ENCODE assay signal across 13 mouse cellular contexts in the genomic region with DNA sequence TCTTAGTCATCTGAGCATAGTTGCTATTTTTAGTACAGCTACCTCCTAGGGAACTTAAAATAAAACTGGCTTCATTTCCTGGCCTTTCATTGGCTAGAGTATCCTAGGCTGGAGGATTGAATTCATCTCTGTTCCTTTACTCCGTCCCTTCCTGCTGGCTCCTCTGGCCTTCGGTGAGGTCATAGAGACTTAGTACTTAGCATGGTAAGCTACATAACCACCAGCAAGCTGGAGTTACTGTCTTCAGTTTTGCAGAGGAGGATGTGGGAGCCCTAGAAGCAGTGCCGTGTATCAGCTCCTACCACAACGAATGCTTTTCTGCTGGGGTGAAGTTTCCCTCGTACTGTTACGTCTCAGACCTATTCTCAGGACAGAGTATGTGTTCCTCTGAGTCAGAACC. TPM values are rescaled to one million over a fixed set of nuclear protein-coding genes. Genes with fewer than 3 reads are reported as not detected.
DNase-seq lines count a peak whose midpoint lies in the region; ATAC-seq and TF ChIP-seq lines count a peak whose summit lies in the region.
"Had no signal": no experiment of that assay in that cellular context is flagged by ENCODE, and none has a peak within 500 bp of the region (broad histone marks: within the 10 kb centered on the region; RNA-seq: fewer than 3 reads in every experiment).

No protein-coding gene starts in this region.

- no peak overlapping the region for H3K9ac ChIP-seq in lung, embryonic 16.5 days (ENCODE audit: low read length)
- peak overlapping the region; percentile 11; the same call in 1 of the 2 replicates for H3K9ac ChIP-seq in heart, adult 2 months (ENCODE audit: low read depth, low read length)
- H3K9ac ChIP-seq: embryonic facial prominence, embryonic 13.5 days; kidney, embryonic 15.5 days; liver, embryonic 15.5 days had no signal

- peaks cover 26% of the 10 kb centered on the region for H3K4me1 ChIP-seq in cerebellum, adult 2 months (ENCODE audit: control insufficient read depth, insufficient read depth, low read length)
- H3K4me1 ChIP-seq in lung, embryonic 16.5 days (replicated peaks; ENCODE audit: control insufficient read depth, insufficient read depth, low read length), result no peaks in the 10 kb centered on the region
- H3K4me1 ChIP-seq in heart, adult 2 months (ENCODE audit: control insufficient read depth, insufficient read depth, low read length), result peaks cover 16% of the 10 kb centered on the region
- 0 out of 2 replicates have a peak, but pooled peaks cover 4% of the 10 kb centered on the region for H3K4me1 ChIP-seq in olfactory bulb, adult 2 months (ENCODE audit: control insufficient read depth, insufficient read depth, low read length)
- H3K4me1 ChIP-seq: embryonic facial prominence, embryonic 13.5 days; kidney, embryonic 15.5 days; midbrain, embryonic 10.5 days had no signal

- peak; percentile 68 to 86 for DNase-seq in cerebellum, adult 2 months
- DNase-seq in cerebellum, postnatal 4 days (ENCODE audit: low spot score in 2 of 2), result no peak
- DNase-seq in lung, adult 18-20 months, result no peak
- DNase-seq in heart, adult 2 months, result peak in 1 of 2 experiments; percentile 52
- no peak for DNase-seq in neural tube, embryonic 10.5 days (ENCODE audit: extremely low spot score, low spot score)
- no peak for DNase-seq in layer of hippocampus, adult 8-10 months (ENCODE audit: low spot score in 2 of 2)
- DNase-seq: B cell, adult 2 months had no signal

- 6% methylated on average over 6 of the region's 6 CpGs for WGBS in cerebellum, adult 2 months
- 83% methylated on average over 6 of the region's 6 CpGs for WGBS in lung, embryonic 16.5 days
- WGBS in heart, adult 2 months, result 11% methylated on average over 6 of the region's 6 CpGs
- WGBS in olfactory bulb, adult 2 months, result 44% methylated on average over 6 of the region's 6 CpGs

- peak overlapping the region; percentile 28 for H3K4me3 ChIP-seq in cerebellum, adult 2 months (replicated peaks; ENCODE audit: insufficient read depth, low read depth, low read length)
- H3K4me3 ChIP-seq in lung, embryonic 16.5 days (ENCODE audit: low read length), result no peak overlapping the region
- peak overlapping the region; percentile 4; the same call in 1 of the 2 replicates for H3K4me3 ChIP-seq in heart, adult 2 months
- H3K4me3 ChIP-seq in olfactory bulb, adult 2 months (ENCODE audit: insufficient read depth, low read depth, low read length), result no peak overlapping the region
- H3K4me3 ChIP-seq: embryonic facial prominence, embryonic 13.5 days; kidney, embryonic 15.5 days; liver, embryonic 15.5 days; midbrain, embryonic 10.5 days had no signal

- H3K4me2 ChIP-seq in lung, embryonic 16.5 days (ENCODE audit: low read depth, low read length), result no peak overlapping the region
- H3K4me2 ChIP-seq: embryonic facial prominence, embryonic 13.5 days; kidney, embryonic 15.5 days; liver, embryonic 15.5 days had no signal

- no peaks in the 10 kb centered on the region for H3K9me3 ChIP-seq in lung, embryonic 16.5 days (ENCODE audit: control insufficient read depth, low read length)
- H3K9me3 ChIP-seq: embryonic facial prominence, embryonic 13.5 days; kidney, embryonic 15.5 days; liver, embryonic 15.5 days; midbrain, embryonic 10.5 days had no signal

- ATAC-seq in lung, embryonic 16.5 days (ENCODE audit: low read depth), result 0 out of 2 replicates have a peak, but pooled peaks have one; percentile 47

- peaks cover 34% of the 10 kb centered on the region for H3K36me3 ChIP-seq in lung, embryonic 16.5 days (ENCODE audit: control insufficient read depth, insufficient read depth, low read length)
- peaks cover 15% of the 10 kb centered on the region for H3K36me3 ChIP-seq in heart, adult 2 months (ENCODE audit: control insufficient read depth, insufficient read depth, low read length)

- no peaks in the 10 kb centered on the region for H3K27me3 ChIP-seq in cerebellum, adult 2 months (ENCODE audit: control insufficient read depth, insufficient read depth, low read length)
- no peaks in the 10 kb centered on the region for H3K27me3 ChIP-seq in lung, embryonic 16.5 days (ENCODE audit: control insufficient read depth, insufficient read depth, low read depth, low read length)
- no peaks in the 10 kb centered on the region for H3K27me3 ChIP-seq in heart, adult 2 months (ENCODE audit: control insufficient read depth, insufficient read depth, low read length)
- H3K27me3 ChIP-seq: embryonic facial prominence, embryonic 13.5 days; kidney, embryonic 15.5 days; liver, embryonic 15.5 days had no signal

- no peak for TF ChIP-seq POLR2A in cerebellum, adult 2 months (IDR thresholded peaks at IDR 0.05; ENCODE audit: borderline replicate concordance, insufficient read depth, low read length)
- TF ChIP-seq POLR2A in heart, adult 2 months (IDR thresholded peaks at IDR 0.05; ENCODE audit: insufficient read depth, low read depth, low read length), result no peak
- TF ChIP-seq POLR2A in olfactory bulb, adult 2 months (IDR thresholded peaks at IDR 0.05; ENCODE audit: insufficient read depth, low read depth, low read length), result no peak

- TF ChIP-seq CTCF in cerebellum, adult 2 months (IDR thresholded peaks at IDR 0.05; ENCODE audit: borderline replicate concordance, insufficient read depth, low read depth, low read length), result no peak
- TF ChIP-seq CTCF in heart, adult 2 months (IDR thresholded peaks at IDR 0.05), result no peak
- no peak for TF ChIP-seq CTCF in olfactory bulb, adult 2 months (IDR thresholded peaks at IDR 0.05; ENCODE audit: insufficient read depth, low read depth, low read length)

- H3K27ac ChIP-seq in cerebellum, adult 2 months (ENCODE audit: insufficient read depth, low read length), result peak overlapping the region; percentile 89
- H3K27ac ChIP-seq in lung, embryonic 16.5 days (ENCODE audit: low read length), result no peak overlapping the region
- H3K27ac ChIP-seq in heart, adult 2 months, result peak overlapping the region; percentile 80
- H3K27ac ChIP-seq in olfactory bulb, adult 2 months (ENCODE audit: insufficient read depth, low read depth, low read length), result peak overlapping the region; percentile 83
- H3K27ac ChIP-seq: embryonic facial prominence, embryonic 13.5 days; kidney, embryonic 15.5 days; liver, embryonic 15.5 days; midbrain, embryonic 10.5 days had no signal

- TF ChIP-seq EP300 in heart, adult 2 months (IDR thresholded peaks at IDR 0.05; ENCODE audit: insufficient read depth, low read depth, low read length), result no peak

- intact Hi-C loops in heart, adult 2 months (cut with DNase I), result no loop called here

- no peaks in the 10 kb centered on the region; the same call in none of the 2 replicates for H3K79me2 ChIP-seq in heart, adult 2 months (replicated peaks; ENCODE audit: control insufficient read depth, insufficient read depth, low read length)

RNA-seq across cellular contexts. Expression of gene Edc4, which starts 6.4 kb away (rescaled TPM):
- 75.5 and 81.8 TPM in 2 replicates for polyA plus RNA-seq in cerebellum, adult 2 months (2012; rRNA removed)
- 50.2 and 51.8 TPM in 2 replicates for polyA plus RNA-seq in lung, embryonic 16.5 days (2015; fragmentation: Nextera tagmentation; extraction: Ambion mirVana)
- total RNA-seq in heart, adult 2 months (2021), result 10 to 100 TPM; 23.2 to 25.4 TPM
- polyA plus RNA-seq in heart, adult 2 months (2012; rRNA removed), result 42.4 and 47.6 TPM in 2 replicates
- not detected in 2 replicates for polyA plus RNA-seq in olfactory bulb, adult 2 months (2012; ENCODE audit: insufficient read depth, insufficient read length, low replicate concordance, missing spikeins)
- total RNA-seq in layer of hippocampus, adult 8-10 months (2022), result 10 to 100 TPM; 65.0 to 72.8 (median 69.3) TPM

RNA-seq across cellular contexts. Expression of gene Nutf2, which starts 13.9 kb away (rescaled TPM):
- polyA plus RNA-seq in cerebellum, adult 2 months (2012; rRNA removed), result 104 and 111 TPM in 2 replicates
- 179 and 215 TPM in 2 replicates for polyA plus RNA-seq in lung, embryonic 16.5 days (2015; fragmentation: Nextera tagmentation; extraction: Ambion mirVana)
- 10 to 100 TPM; 35.5 to 39.8 TPM for total RNA-seq in heart, adult 2 months (2021)
- polyA plus RNA-seq in heart, adult 2 months (2012; rRNA removed), result 56.1 and 67.7 TPM in 2 replicates
- polyA plus RNA-seq in olfactory bulb, adult 2 months (2012; ENCODE audit: insufficient read depth, insufficient read length, low replicate concordance, missing spikeins), result not detected in 2 replicates
- 10 to 100 TPM; 12.8 to 36.2 (median 22.6) TPM for total RNA-seq in layer of hippocampus, adult 8-10 months (2022)

RNA-seq across cellular contexts. Expression of gene Nrn1l, which starts 19.1 kb away (rescaled TPM):
- 4.7 and 5.3 TPM in 2 replicates for polyA plus RNA-seq in cerebellum, adult 2 months (2012; rRNA removed)
- polyA plus RNA-seq in lung, embryonic 16.5 days (2015; fragmentation: Nextera tagmentation; extraction: Ambion mirVana), result 0.39 and 0.62 TPM in 2 replicates
- under 1 TPM; 0.41 to 0.57 TPM for total RNA-seq in heart, adult 2 months (2021)
- 1.0 and 1.6 TPM in 2 replicates for polyA plus RNA-seq in heart, adult 2 months (2012; rRNA removed)
- polyA plus RNA-seq in olfactory bulb, adult 2 months (2012; ENCODE audit: insufficient read depth, insufficient read length, low replicate concordance, missing spikeins), result not detected in 2 replicates
- total RNA-seq in layer of hippocampus, adult 8-10 months (2022), result 1 to 10 TPM in 2 of 4 experiments, under 1 TPM in 1, not detected in 1; 0.92 to 2.9 (median 2.7) TPM
- polyA plus RNA-seq: liver, embryonic 15.5 days had no signal

RNA-seq across cellular contexts. Expression of gene Thap11, which starts 19.4 kb away (rescaled TPM):
- polyA plus RNA-seq in cerebellum, adult 2 months (2012; rRNA removed), result 52.0 and 53.5 TPM in 2 replicates
- 55.2 and 56.0 TPM in 2 replicates for polyA plus RNA-seq in lung, embryonic 16.5 days (2015; fragmentation: Nextera tagmentation; extraction: Ambion mirVana)
- 10 to 100 TPM; 26.8 to 30.1 TPM for total RNA-seq in heart, adult 2 months (2021)
- 33.0 and 42.2 TPM in 2 replicates for polyA plus RNA-seq in heart, adult 2 months (2012; rRNA removed)
- polyA plus RNA-seq in olfactory bulb, adult 2 months (2012; ENCODE audit: insufficient read depth, insufficient read length, low replicate concordance, missing spikeins), result not detected in 2 replicates
- 10 to 100 TPM; 36.4 to 39.7 (median 38.3) TPM for total RNA-seq in layer of hippocampus, adult 8-10 months (2022)

RNA-seq across cellular contexts. Expression of gene Cenpt, which starts 21.2 kb away (rescaled TPM):
- 27.8 and 30.8 TPM in 2 replicates for polyA plus RNA-seq in cerebellum, adult 2 months (2012; rRNA removed)
- 41.2 and 42.7 TPM in 2 replicates for polyA plus RNA-seq in lung, embryonic 16.5 days (2015; fragmentation: Nextera tagmentation; extraction: Ambion mirVana)
- total RNA-seq in heart, adult 2 months (2021), result 1 to 10 TPM; 2.3 to 2.7 TPM
- 6.0 and 6.4 TPM in 2 replicates for polyA plus RNA-seq in heart, adult 2 months (2012; rRNA removed)
- polyA plus RNA-seq in olfactory bulb, adult 2 months (2012; ENCODE audit: insufficient read depth, insufficient read length, low replicate concordance, missing spikeins), result not detected in 2 replicates
- total RNA-seq in layer of hippocampus, adult 8-10 months (2022), result 10 to 100 TPM; 11.6 to 18.5 (median 14.0) TPM

Comparison
In these comparisons a context has a peak if more than half of its experiments do, and no peak if none do; other contexts are left out.
1. DNase-seq: peak in cerebellum, adult 2 months (2 of 2); none in cerebellum, postnatal 4 days (0 of 2), lung, adult 18-20 months (0 of 2), neural tube, embryonic 10.5 days (single experiment) and layer of hippocampus, adult 8-10 months (0 of 2).
2. H3K4me3 ChIP-seq: peak in cerebellum, adult 2 months (single experiment) and heart, adult 2 months (single experiment); none in lung, embryonic 16.5 days (single experiment) and olfactory bulb, adult 2 months (single experiment).
3. RNA of gene Nutf2, which starts 13.9 kb away (polyA plus RNA-seq): 179 to 215 TPM in lung, embryonic 16.5 days, 104 to 111 TPM in cerebellum, adult 2 months and 56.1 to 67.7 TPM in heart, adult 2 months; not detected in olfactory bulb, adult 2 months; every median in the first group is over 10 times any median in the second.